ENCODE assay signal across 8 mouse cellular contexts in genomic region chr9:81635109-81635508, GRCm38 (mm10). TPM values are rescaled to one million over a fixed set of nuclear protein-coding genes. Genes with fewer than 3 reads are reported as not detected.
DNase-seq lines count a peak whose midpoint lies in the region; ATAC-seq and TF ChIP-seq lines count a peak whose summit lies in the region.

No protein-coding gene starts in this region.

- peak; percentile 29 to 34 for DNase-seq in cerebellum, postnatal 4 days (ENCODE audit: low spot score in 2 of 2)
- no peak for DNase-seq in cerebellum, adult 9-11 months
- DNase-seq in CH12.LX (ENCODE audit: extremely low read depth) = peak; percentile 14
- DNase-seq in embryonic facial prominence, embryonic 14.5 days (ENCODE audit: low spot score) = peak; percentile 68
- peak; percentile 6 for DNase-seq in lung, postnatal 10 days
- no peak for DNase-seq in urinary bladder, postnatal 36 days (ENCODE audit: low spot score in 2 of 2)

- ATAC-seq in embryonic facial prominence, embryonic 14.5 days (ENCODE audit: low read depth) = no peak
- peak; percentile 15; the same call in 1 of the 2 replicates for ATAC-seq in intestine, embryonic 15.5 days
- no peak for ATAC-seq in inflammation-experienced regulatory T-cells, adult 6 months

- H3K79me2 ChIP-seq in CH12.LX (replicated peaks; ENCODE audit: control insufficient read depth, extremely low read depth, insufficient read depth, poor library complexity, severe bottlenecking) = no peaks in the 10 kb centered on the region

- dilution Hi-C loops in CH12.LX (cut with MboI; ENCODE audit: extremely low pct_ligation_motif_present, extremely low pct_unique_long_range_greater_than_20kb, low sequenced_read_pairs) = no loop called here

- no peak for TF ChIP-seq POLR2A in CH12.LX (IDR thresholded peaks at IDR 0.05; ENCODE audit: low read depth, low read length)

- H3K4me1 ChIP-seq in CH12.LX (ENCODE audit: control insufficient read depth in 1 of 2, insufficient read depth in 2 of 2) = no peaks in the 10 kb centered on the region
- H3K4me1 ChIP-seq in embryonic facial prominence, embryonic 14.5 days (ENCODE audit: control insufficient read depth, insufficient read depth, low read length) = peaks cover 23% of the 10 kb centered on the region; the same call in 1 of the 2 replicates
- peaks cover 6% of the 10 kb centered on the region; the same call in 1 of the 2 replicates for H3K4me1 ChIP-seq in intestine, embryonic 15.5 days (replicated peaks)

- in situ Hi-C loops in CH12.LX (cut with MboI; ENCODE audit: low pct_ligation_motif_present, low pct_unique_long_range_greater_than_20kb, low sequenced_read_pairs) = loop anchor here (25.0 kb wide), 1 partner anchor 1323 kb away; no protein-coding TSS in a partner anchor

- no peaks in the 10 kb centered on the region for H3K27me3 ChIP-seq in CH12.LX (replicated peaks)
- H3K27me3 ChIP-seq in embryonic facial prominence, embryonic 14.5 days (replicated peaks; ENCODE audit: control insufficient read depth, insufficient read depth, low read length) = peaks cover 31% of the 10 kb centered on the region
- peaks cover 34% of the 10 kb centered on the region for H3K27me3 ChIP-seq in intestine, embryonic 15.5 days (replicated peaks)

- H3K9me3 ChIP-seq in CH12.LX (replicated peaks; ENCODE audit: low read length) = peaks cover 13% of the 10 kb centered on the region
- H3K9me3 ChIP-seq in embryonic facial prominence, embryonic 14.5 days (ENCODE audit: control insufficient read depth, low read length) = no peaks in the 10 kb centered on the region
- no peaks in the 10 kb centered on the region for H3K9me3 ChIP-seq in intestine, embryonic 15.5 days

- H3K4me2 ChIP-seq in CH12.LX (ENCODE audit: insufficient read depth, low read depth, poor library complexity, severe bottlenecking) = no peak overlapping the region
- peak overlapping the region; percentile 99 for H3K4me2 ChIP-seq in embryonic facial prominence, embryonic 14.5 days (ENCODE audit: low read depth, low read length)
- H3K4me2 ChIP-seq in intestine, embryonic 15.5 days (replicated peaks) = peak overlapping the region; percentile 38

- H3K36me3 ChIP-seq in CH12.LX (replicated peaks in 1 of 2; ENCODE audit: control insufficient read depth in 1 of 2, insufficient read depth in 1 of 2, low read length in 1 of 2) = no peaks in the 10 kb centered on the region
- no peaks in the 10 kb centered on the region for H3K36me3 ChIP-seq in embryonic facial prominence, embryonic 14.5 days (ENCODE audit: control insufficient read depth, insufficient read depth, low read length)
- no peaks in the 10 kb centered on the region for H3K36me3 ChIP-seq in intestine, embryonic 15.5 days

- H3K9ac ChIP-seq in CH12.LX (ENCODE audit: insufficient read depth, low read depth) = no peak overlapping the region
- no peak overlapping the region for H3K9ac ChIP-seq in embryonic facial prominence, embryonic 14.5 days (ENCODE audit: low read depth, low read length)
- H3K9ac ChIP-seq in intestine, embryonic 15.5 days = no peak overlapping the region

- peak in 1 of 2 experiments; percentile 44; a peak in 2 of 4 replicates for TF ChIP-seq CTCF in CH12.LX (conservative IDR thresholded peaks at IDR 0.05 in 1 of 2, IDR thresholded peaks at IDR 0.05 in 1 of 2; ENCODE audit: low read depth in 2 of 2, low read length in 2 of 2)

- TF ChIP-seq EP300 in CH12.LX (IDR thresholded peaks at IDR 0.05; ENCODE audit: low read length) = no peak

- 15% methylated on average over 8 of the region's 8 CpGs for WGBS in embryonic facial prominence, embryonic 14.5 days
- WGBS in intestine, embryonic 15.5 days = 7% methylated on average over 8 of the region's 8 CpGs

- no peak overlapping the region for H3K4me3 ChIP-seq in CH12.LX (replicated peaks in 1 of 3; ENCODE audit: low read depth in 2 of 3, low read length in 2 of 3, poor library complexity in 1 of 3)
- H3K4me3 ChIP-seq in embryonic facial prominence, embryonic 14.5 days (ENCODE audit: low read depth, low read length) = peak overlapping the region; percentile 21; the same call in 1 of the 2 replicates
- H3K4me3 ChIP-seq in intestine, embryonic 15.5 days (replicated peaks) = no peak overlapping the region

- H3K27ac ChIP-seq in CH12.LX (ENCODE audit: insufficient read depth, low read depth) = no peak overlapping the region
- H3K27ac ChIP-seq in embryonic facial prominence, embryonic 14.5 days (replicated peaks; ENCODE audit: low read depth, low read length) = no peak overlapping the region
- H3K27ac ChIP-seq in intestine, embryonic 15.5 days = no peak overlapping the region

- peak; percentile 28 for TF ChIP-seq RAD21 in CH12.LX (IDR thresholded peaks at IDR 0.05; ENCODE audit: low read depth, low read length)

TF ChIP-seq in CH12.LX, 34 proteins besides CTCF, POLR2A, EP300 and RAD21:
- TF ChIP-seq ZMIZ1 (IDR thresholded peaks at IDR 0.05; ENCODE audit: low read depth, low read length) (no peak), USF1 (IDR thresholded peaks at IDR 0.05; ENCODE audit: low read depth, low read length) (no peak), NRF1 (IDR thresholded peaks at IDR 0.05; ENCODE audit: low read depth, low read length) (no peak), UBTF (IDR thresholded peaks at IDR 0.05; ENCODE audit: low read depth, low read length) (no peak), ZKSCAN1 (IDR thresholded peaks at IDR 0.05; ENCODE audit: borderline replicate concordance, low read depth, low read length) (no peak), JUND (conservative IDR thresholded peaks at IDR 0.05; ENCODE audit: low read depth, low read length) (no peak), MAZ (IDR thresholded peaks at IDR 0.05; ENCODE audit: low read depth, low read length) (no peak)
TF ChIP-seq in CH12.LX: peak in this region for 0.

RNA-seq across cellular contexts. Expression of gene Htr1b, which starts 1.5 kb away (rescaled TPM):
- not detected in 2 replicates for total RNA-seq in CH12.LX (2012; rRNA removed)
- total RNA-seq in CH12.LX (2014; rRNA removed) = not detected in 2 replicates
- polyA plus RNA-seq in CH12.LX (2012; ENCODE audit: insufficient read length, low read depth) = not detected in 2 replicates
- polyA plus RNA-seq in embryonic facial prominence, embryonic 14.5 days (2014; fragmentation: Nextera tagmentation; extraction: Ambion mirVana) = 0.79 and 0.84 TPM in 2 replicates
- polyA plus RNA-seq in intestine, embryonic 15.5 days (2015; fragmentation: Nextera tagmentation; extraction: Ambion mirVana) = 0.68 and 0.92 TPM in 2 replicates
- polyA plus RNA-seq in inflammation-experienced regulatory T-cells, adult 6 months (2017; shearing (Covaris generic)) = not detected

Comparison
In these comparisons a context has a peak if more than half of its experiments do, and no peak if none do; other contexts are left out.
1. DNase-seq: peak in cerebellum, postnatal 4 days (2 of 2), CH12.LX (single experiment), embryonic facial prominence, embryonic 14.5 days (single experiment) and lung, postnatal 10 days (single experiment); none in cerebellum, adult 9-11 months (single experiment) and urinary bladder, postnatal 36 days (0 of 2).